Mouse (Mus musculus) hindbrain, postnatal 0 days (tissue): ENCODE data around the gene Slc24a3. TPM values are rescaled to one million over a fixed set of nuclear protein-coding genes. Genes with fewer than 3 reads are reported as not detected.

Source experiments
- ATAC-seq: fragments of 200-750 bp; cut with Nextera tagmentation; 2 replicates; pipeline ENCODE4 v1.8.0; 2017; ENCODE audit warnings: mild to moderate bottlenecking, moderate TSS enrichment, moderate library complexity
- DNase-seq: peaks from one replicate; pipeline ENCODE4 v3.0.0-alpha.2; 2015; ENCODE audit warnings: low spot score
- H3K27ac ChIP-seq: fragments of 300-500 bp; sonication (generic); 2 replicates; pipeline ENCODE4 v1.5.1; 2014; ENCODE audit warnings: mild to moderate bottlenecking
- H3K27me3 ChIP-seq: fragments of 300-500 bp; sonication (generic); 2 replicates; pipeline ENCODE4 v1.6.1; 2014; ENCODE audit warnings: low read length, mixed read lengths; ENCODE audit not compliant: insufficient read depth
- H3K36me3 ChIP-seq: fragments of 300-500 bp; sonication (generic); 2 replicates; pipeline ENCODE4 v1.6.1; 2014; ENCODE audit warnings: low read length, mixed read lengths; ENCODE audit not compliant: insufficient read depth
- H3K4me1 ChIP-seq: fragments of 300-500 bp; sonication (generic); 2 replicates; pipeline ENCODE4 v1.6.1; 2014; ENCODE audit warnings: antibody characterized with exemption, low read length, mixed read lengths; ENCODE audit not compliant: insufficient read depth
- H3K4me2 ChIP-seq: fragments of 300-500 bp; sonication (generic); 2 replicates; pipeline ENCODE4 v1.6.1; 2014; ENCODE audit warnings: low read depth, mild to moderate bottlenecking, low read length, moderate library complexity, mixed read lengths
- H3K4me3 ChIP-seq: fragments of 300-500 bp; sonication (generic); 2 replicates; pipeline ENCODE4 v1.5.1; 2014; ENCODE audit warnings: low read length
- H3K9ac ChIP-seq: fragments of 300-500 bp; sonication (generic); replicated peaks from 2 replicates; pipeline ENCODE4 v1.6.1; 2014; ENCODE audit warnings: mild to moderate bottlenecking, low read length, moderate library complexity, mixed read lengths
- H3K9me3 ChIP-seq: fragments of 300-500 bp; sonication (generic); 2 replicates; pipeline ENCODE4 v1.6.1; 2016; ENCODE audit warnings: low read length, mixed read lengths
- CTCF ChIP-seq: IDR thresholded peaks from 2 replicates; pipeline ENCODE4 v1.5.1; 2016; ENCODE audit warnings: antibody characterized with exemption, control low read depth, low read depth
- WGBS: fragments of 180-500 bp; shearing (Covaris S2); extraction: QIAGEN DNeasy Blood & Tissue Kit; methylation state at CpG from one replicate; pipeline ENCODE4 v1.1.7; 2014; 5-methylcytosine and 5-hydroxymethylcytosine counted together
- polyA plus RNA-seq: library from polyadenylated mRNA; unstranded; fragments of >200 nt; fragmentation: Nextera tagmentation; extraction: Ambion mirVana; gene quantifications from 2 replicates; pipeline ENCODE4 v1.2.1, GENCODE M21; 2015
- total RNA-seq: library from RNA; depleted of rRNA; stranded (reverse); fragments of >200 nt; gene quantifications from 2 replicates; pipeline ENCODE4 v1.2.3, GENCODE M21; 2014

Gene Slc24a3
- total and polyA plus RNA-seq, 2 experiments from 2014 or later = 28.5 to 63.3 TPM

- no peaks in the 10 kb centered on the region for H3K9me3 ChIP-seq
- H3K36me3 ChIP-seq = no peaks in the 10 kb centered on the region
- DNase-seq (peak; percentile 31), ATAC-seq (peak; percentile 27; the same call in 1 of the 2 replicates)
- H3K4me1 ChIP-seq = 0 out of 2 replicates have a peak, but pooled peaks cover 3% of the 10 kb centered on the region
- no peak overlapping the region for H3K4me3 ChIP-seq
- H3K4me2 ChIP-seq = no peak overlapping the region
- no peak overlapping the region for H3K27ac ChIP-seq
- WGBS = 18% methylated on average over 1 of the region's 1 CpGs
- H3K9ac ChIP-seq = no peak overlapping the region
- no peaks in the 10 kb centered on the region for H3K27me3 ChIP-seq
- TF ChIP-seq CTCF = no peak
These were observed 125.3 kb downstream of the Slc24a3 start for GRCm38 (mm10) chr2:145292816-145293215.

GRCm38 (mm10) chr2:145296906-145297305, 129.4 kb downstream of the Slc24a3 start:
- H3K36me3 ChIP-seq = no peaks in the 10 kb centered on the region
- 53% methylated on average over 1 of the region's 1 CpGs for WGBS
- DNase-seq (no peak), ATAC-seq (no peak)
- no peaks in the 10 kb centered on the region for H3K27me3 ChIP-seq
- TF ChIP-seq CTCF = no peak
- no peaks in the 10 kb centered on the region for H3K9me3 ChIP-seq
- H3K9ac ChIP-seq = no peak overlapping the region
- H3K4me1 ChIP-seq = 0 out of 2 replicates have a peak, but pooled peaks cover 3% of the 10 kb centered on the region
- H3K4me2 ChIP-seq = no peak overlapping the region
- no peak overlapping the region for H3K27ac ChIP-seq
- H3K4me3 ChIP-seq = no peak overlapping the region

DNA sequence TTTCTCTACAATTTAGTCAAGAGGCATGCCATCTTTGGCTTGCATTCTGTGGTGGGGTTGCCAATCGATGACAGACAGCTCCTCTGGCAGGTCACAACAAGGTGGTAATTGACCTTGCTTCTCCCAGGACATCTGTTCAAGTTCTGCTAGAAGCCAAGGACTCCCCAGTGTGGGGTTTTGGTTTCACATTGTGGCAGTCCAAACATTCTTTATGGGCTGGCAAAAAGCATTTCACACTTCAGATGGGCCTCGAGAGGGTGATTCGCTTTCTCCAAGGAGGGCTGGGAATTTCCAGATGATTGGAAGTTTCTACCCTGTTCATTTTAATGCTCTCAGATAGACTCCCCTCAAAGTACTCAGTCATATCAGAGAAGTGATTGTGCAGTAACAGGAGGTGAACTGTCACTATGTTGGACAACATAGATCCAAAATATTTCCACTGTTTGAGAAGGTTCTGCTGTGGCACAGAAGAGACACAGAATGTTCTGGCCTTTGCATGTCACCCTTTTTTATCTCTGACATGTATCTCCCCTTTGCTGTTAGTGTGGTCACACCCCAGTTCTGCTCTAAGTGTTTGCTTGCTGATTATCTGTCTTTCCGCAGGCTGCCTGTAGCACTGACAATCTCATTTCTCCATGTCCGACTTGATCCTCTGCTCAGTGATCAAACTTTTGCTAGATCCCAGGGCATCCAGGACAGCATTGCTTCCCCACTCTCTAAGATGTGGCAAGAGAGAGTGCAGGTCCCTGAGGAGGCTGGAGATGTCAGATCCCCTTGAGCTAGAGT, 132.6 kb downstream of the Slc24a3 start:
- Histone ChIP-seq H3K4me2 (no peak overlapping the region), H3K9ac (no peak overlapping the region), H3K27me3 (no peaks in the 10 kb centered on the region), H3K9me3 (no peaks in the 10 kb centered on the region), H3K4me1 (no peaks in the 10 kb centered on the region), H3K4me3 (no peak overlapping the region), H3K36me3 (no peaks in the 10 kb centered on the region), H3K27ac (no peak overlapping the region)
- ATAC-seq (no peak), DNase-seq (no peak)
- 69% methylated on average over 5 of the region's 5 CpGs for WGBS
- TF ChIP-seq CTCF = no peak

DNA sequence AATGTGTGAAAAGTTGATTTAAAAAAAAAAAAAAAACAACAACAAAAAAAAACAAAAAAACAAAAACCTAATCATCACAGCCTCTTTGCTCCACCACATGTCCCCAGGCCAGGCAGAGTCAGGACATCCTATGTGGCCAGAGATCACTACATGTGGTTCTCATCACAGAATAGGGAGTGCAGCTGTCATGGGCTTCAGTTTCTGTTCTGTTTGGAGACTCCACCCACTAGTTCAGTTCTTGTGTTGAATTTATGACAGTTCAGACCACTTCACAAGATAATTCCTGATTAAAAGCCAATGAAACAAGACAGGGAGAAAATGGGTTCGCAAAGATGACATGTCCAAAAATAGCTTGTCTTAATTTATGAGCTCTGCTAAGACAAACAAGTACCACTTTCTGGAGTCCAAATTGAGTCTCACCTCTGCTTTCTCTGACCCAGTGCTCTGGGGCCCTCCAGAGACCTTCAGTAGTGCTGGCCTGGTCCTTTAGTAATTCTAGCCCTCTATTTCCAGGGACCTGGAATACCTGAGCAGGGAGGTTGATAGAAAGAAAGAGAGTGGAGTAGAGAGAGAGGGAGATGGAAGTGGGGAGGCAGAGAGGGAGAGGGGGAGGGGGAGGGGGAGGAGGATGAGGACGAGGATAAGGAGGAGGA, 139.8 kb downstream of the Slc24a3 start:
- 80% methylated on average over 2 of the region's 2 CpGs for WGBS
- Histone ChIP-seq H3K27me3 (no peaks in the 10 kb centered on the region), H3K9ac (no peak overlapping the region), H3K9me3 (no peaks in the 10 kb centered on the region), H3K27ac (no peak overlapping the region), H3K4me3 (no peak overlapping the region), H3K36me3 (no peaks in the 10 kb centered on the region), H3K4me1 (peaks cover 2% of the 10 kb centered on the region; the same call in 1 of the 2 replicates), H3K4me2 (no peak overlapping the region)
- DNase-seq (no peak), ATAC-seq (no peak)
- TF ChIP-seq CTCF = no peak

GRCm38 (mm10) chr2:145318916-145319315, 151.4 kb downstream of the Slc24a3 start:
- Histone ChIP-seq H3K4me2 (no peak overlapping the region), H3K36me3 (no peaks in the 10 kb centered on the region), H3K4me1 (no peaks in the 10 kb centered on the region), H3K27me3 (no peaks in the 10 kb centered on the region), H3K9ac (no peak overlapping the region), H3K27ac (no peak overlapping the region), H3K4me3 (no peak overlapping the region), H3K9me3 (0 out of 2 replicates have a peak, but pooled peaks cover 3% of the 10 kb centered on the region)
- DNase-seq (no peak), ATAC-seq (no peak)
- 45% methylated on average over 2 of the region's 2 CpGs for WGBS
- no peak for TF ChIP-seq CTCF

DNA sequence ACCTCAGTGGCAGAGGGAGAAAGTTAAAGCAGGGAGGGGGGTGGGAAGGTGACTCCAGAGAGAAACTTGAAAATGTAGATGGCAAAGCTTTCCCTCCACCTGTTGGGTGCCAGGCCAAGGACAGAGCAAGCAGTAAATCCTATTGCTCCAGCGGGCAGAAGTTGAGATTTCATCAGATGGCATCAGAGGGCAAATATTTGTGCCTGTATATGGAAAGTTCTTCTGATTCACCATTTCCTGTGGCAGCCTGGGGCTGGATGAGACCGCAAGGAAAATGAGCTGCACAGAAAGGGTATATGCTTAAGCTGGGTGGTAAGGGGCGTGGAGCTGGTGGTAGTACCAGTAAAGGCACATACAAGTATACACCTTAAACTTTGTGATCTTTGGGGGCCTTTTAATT, 153.7 kb downstream of the Slc24a3 start:
- DNase-seq (no peak), ATAC-seq (no peak)
- no peaks in the 10 kb centered on the region for H3K4me1 ChIP-seq
- H3K27ac ChIP-seq = no peak overlapping the region
- H3K9me3 ChIP-seq = 0 out of 2 replicates have a peak, but pooled peaks cover 3% of the 10 kb centered on the region
- H3K4me3 ChIP-seq = no peak overlapping the region
- no peak overlapping the region for H3K4me2 ChIP-seq
- 92% methylated on average over 3 of the region's 3 CpGs for WGBS
- no peaks in the 10 kb centered on the region for H3K36me3 ChIP-seq
- H3K27me3 ChIP-seq = no peaks in the 10 kb centered on the region
- no peak for TF ChIP-seq CTCF
- H3K9ac ChIP-seq = no peak overlapping the region

DNA sequence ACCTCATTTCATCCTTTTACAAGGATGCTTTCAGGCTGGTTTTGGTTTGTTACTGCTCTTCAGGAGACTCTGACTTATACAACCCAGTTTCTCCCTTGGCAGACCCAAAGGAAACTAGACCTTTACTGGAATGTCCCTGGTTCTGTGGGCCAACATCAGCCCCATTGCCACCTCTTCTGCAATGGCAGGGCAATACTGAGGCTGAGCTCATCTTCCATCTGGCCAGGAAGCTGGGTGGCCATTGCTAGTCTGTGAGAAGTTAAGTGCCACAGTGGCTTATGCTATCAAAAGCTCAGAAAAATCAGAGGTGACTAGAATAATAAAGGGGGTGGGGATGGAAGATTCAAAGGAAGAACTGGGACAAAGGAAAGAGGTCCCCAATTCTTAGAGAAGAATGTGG, 154.2 kb downstream of the Slc24a3 start:
- 0 out of 2 replicates have a peak, but pooled peaks cover 3% of the 10 kb centered on the region for H3K9me3 ChIP-seq
- DNase-seq = no peak
- H3K36me3 ChIP-seq = no peaks in the 10 kb centered on the region
- no peak overlapping the region for H3K9ac ChIP-seq
- no peak for ATAC-seq
- H3K4me1 ChIP-seq = no peaks in the 10 kb centered on the region
- H3K4me3 ChIP-seq = no peak overlapping the region
- no peak overlapping the region for H3K27ac ChIP-seq
- no peaks in the 10 kb centered on the region for H3K27me3 ChIP-seq
- TF ChIP-seq CTCF = no peak
- H3K4me2 ChIP-seq = no peak overlapping the region
